Mouse (Mus musculus) C2C12 (cell line): Measurements from ENCODE around the gene Tmem56.

Experiments
- CEBPB ChIP-seq: IDR thresholded peaks from one replicate; pipeline ENCODE4 v1.6.1; 2011; ENCODE audit warnings: low read depth, mild to moderate bottlenecking, control low read depth, moderate library complexity
- CTCF ChIP-seq: IDR thresholded peaks from one replicate; pipeline ENCODE4 v1.5.1; 2011; ENCODE audit not compliant: control insufficient read depth, insufficient read depth, insufficient read length
- MAX ChIP-seq: IDR thresholded peaks from one replicate; pipeline ENCODE4 v1.6.1; 2011; ENCODE audit warnings: mild to moderate bottlenecking, control low read depth
- MYOD1 ChIP-seq: IDR thresholded peaks from one replicate; pipeline ENCODE4 v1.6.1; 2011; ENCODE audit warnings: low read depth; ENCODE audit not compliant: control insufficient read depth, insufficient read length
- MYOG ChIP-seq: IDR thresholded peaks from one replicate; pipeline ENCODE4 v1.6.1; 2011; ENCODE audit not compliant: control insufficient read depth, insufficient read length; ENCODE audit errors: extremely low read depth
- USF1 ChIP-seq: IDR thresholded peaks from one replicate; pipeline ENCODE4 v1.6.1; 2011; ENCODE audit warnings: low read depth, mild to moderate bottlenecking, control low read depth, moderate library complexity

DNA sequence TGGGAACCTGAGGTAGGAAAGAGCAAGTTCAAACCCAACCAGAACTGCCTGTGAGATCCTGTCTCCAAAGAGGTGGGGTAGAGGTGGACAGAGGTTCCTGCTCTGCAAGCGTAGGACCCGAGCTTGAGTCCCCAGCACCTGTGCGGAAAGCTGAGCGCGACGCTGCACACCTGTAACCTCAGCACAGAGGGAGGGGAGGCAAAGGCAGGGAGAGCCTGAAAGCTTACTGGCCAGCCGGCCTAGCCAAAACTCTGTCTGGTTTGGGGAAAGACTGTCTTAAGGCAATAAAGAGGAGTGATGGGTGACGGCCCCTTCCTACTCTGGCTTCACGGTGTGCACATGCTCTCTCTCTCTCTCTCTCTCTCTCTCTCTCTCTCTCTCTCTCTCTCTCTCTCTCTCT, 30.1 kb upstream of the Tmem56 start:
- TF ChIP-seq CTCF = no peak
- TF ChIP-seq USF1 = no peak
- no peak for TF ChIP-seq MYOG
- TF ChIP-seq CEBPB = no peak
- no peak for TF ChIP-seq MAX
- TF ChIP-seq MYOD1 = no peak
